Mouse (Mus musculus): ENCODE measurements around the gene Efcab5.
"Not testable (repeated sequence)": the region's sequence is repeated elsewhere in the genome, so short reads cannot be mapped to it uniquely, and the experiment has no call there.

Efcab5 gene

DNA sequence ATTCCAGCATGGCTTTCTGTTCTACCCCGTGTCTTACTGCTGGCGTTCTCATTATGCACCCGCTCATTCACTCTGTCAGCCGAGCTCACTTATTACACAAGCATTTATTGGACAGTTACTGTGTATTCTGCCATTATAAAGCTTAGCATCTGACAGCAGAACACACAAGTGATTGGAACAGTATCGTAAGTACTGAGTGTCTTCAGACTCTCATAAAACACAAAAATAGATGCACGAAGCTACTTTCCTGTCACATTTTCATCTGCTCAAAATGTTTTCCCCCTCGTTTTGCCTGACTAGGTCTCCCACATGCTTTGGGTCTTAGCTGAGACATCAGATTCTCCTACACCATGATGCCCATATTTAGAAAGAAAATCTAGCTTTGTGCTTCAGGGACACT, 14.2 kb downstream of the Efcab5 start:
- no peak for DNase-seq

DNA sequence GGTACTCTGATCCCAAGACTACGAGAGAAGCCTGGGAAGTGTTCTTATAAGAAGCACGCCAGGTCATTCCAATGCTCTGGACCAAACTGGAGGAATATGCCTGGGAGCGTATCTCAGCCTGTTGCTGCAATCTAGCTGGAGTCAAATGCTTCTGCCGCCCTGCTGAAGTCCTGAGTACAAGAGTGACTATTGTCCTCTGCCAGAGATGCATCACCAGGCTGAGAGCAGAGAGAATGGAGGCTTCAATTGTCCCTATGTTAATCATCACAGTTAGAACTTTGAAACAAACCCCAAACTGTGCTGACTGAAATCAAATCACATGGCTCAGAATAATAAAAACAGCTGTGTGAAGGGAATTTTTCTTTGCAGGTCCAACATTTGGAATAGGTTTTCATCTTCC, 15.0 kb downstream of the Efcab5 start:
- DNase-seq, result no peak

- DNase-seq, result no peak
These were observed 28.0 kb downstream of the Efcab5 start for GRCm38 (mm10) chr11:77160744-77161143.

- no peak for DNase-seq
These were observed 28.4 kb downstream of the Efcab5 start for GRCm38 (mm10) chr11:77160341-77160740.

DNA sequence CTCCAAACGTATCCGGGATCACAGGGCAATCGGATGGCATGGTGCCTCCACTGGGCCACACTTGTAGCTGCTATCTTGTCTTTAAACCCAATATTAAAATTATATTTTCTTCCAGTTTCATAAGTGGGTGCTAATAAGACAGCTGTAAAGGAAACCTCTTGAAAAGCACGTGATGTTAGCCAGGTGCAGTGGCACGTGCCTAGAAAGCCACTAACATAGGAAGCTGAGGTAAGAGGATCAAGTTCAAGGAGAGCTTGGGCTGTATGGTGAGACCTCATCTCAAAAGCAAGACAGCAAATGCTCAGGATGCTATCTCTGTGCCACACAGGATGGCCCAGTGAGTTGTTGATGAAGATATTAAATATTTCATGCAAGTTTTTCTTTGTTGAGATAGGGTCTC, 34.6 kb downstream of the Efcab5 start:
- DNase-seq, result no peak

GRCm38 (mm10) chr11:77150806-77151205, 38.0 kb downstream of the Efcab5 start:
- DNase-seq, result no peak

DNA sequence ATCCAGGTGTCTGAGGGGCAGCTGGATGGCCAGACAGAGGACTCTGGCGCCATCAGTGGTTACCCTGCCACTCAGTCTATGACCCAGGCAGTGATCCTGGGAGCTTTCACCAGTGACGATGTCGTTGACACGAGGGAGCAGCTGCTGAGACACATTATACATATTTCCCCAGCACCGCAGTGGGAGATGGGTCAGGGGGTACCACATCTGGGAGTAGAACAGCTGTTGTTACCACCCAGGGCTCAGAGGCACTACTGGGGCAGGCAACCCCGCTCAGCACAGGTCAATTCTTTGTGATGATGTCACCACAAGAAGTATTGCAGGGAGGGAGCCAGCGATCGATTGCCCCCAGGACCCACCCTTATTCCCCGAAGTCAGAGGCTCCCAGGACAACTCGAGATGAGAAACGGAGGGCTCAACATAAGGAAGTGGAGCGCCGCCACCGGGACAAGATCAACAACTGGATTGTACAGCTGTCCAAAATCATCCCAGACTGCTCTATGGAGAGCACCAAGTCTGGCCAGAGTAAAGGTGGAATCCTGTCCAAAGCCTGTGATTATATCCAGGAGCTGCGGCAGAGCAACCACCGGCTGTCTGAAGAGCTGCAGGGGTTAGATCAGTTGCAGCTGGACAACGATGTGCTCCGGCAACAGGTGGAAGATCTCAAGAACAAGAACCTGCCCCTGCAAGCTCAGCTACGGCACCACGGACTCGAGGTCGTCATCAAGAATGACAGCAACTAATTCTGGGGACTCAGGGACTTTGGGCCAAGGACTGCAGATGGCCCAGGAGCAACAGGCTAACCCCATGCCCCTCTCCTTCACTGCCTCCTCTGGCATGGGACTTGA, 38.8 kb downstream of the Efcab5 start:
- not testable (repeated sequence) for DNase-seq

DNA sequence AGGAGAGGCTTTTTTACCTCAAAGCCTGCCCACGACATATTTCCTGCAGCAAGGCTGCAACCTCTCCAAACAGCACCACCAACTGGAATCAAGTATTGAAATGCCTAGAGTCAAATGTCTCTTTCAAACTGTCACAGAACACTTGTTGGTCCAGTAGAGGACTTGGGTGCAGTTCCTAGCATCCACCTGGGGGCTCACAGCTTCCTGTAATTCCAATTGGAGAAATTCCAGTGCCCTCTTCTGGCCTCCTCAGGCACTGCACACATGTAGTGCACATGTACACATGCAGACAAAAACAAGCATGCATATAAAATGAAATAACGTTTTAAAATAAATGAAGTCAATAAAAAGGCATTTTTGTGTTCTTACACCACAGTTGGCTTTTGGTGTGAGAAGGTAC, 40.0 kb downstream of the Efcab5 start:
- DNase-seq, result no peak

GRCm38 (mm10) chr11:77147753-77148152, 41.0 kb downstream of the Efcab5 start:
- no peak for DNase-seq

DNA sequence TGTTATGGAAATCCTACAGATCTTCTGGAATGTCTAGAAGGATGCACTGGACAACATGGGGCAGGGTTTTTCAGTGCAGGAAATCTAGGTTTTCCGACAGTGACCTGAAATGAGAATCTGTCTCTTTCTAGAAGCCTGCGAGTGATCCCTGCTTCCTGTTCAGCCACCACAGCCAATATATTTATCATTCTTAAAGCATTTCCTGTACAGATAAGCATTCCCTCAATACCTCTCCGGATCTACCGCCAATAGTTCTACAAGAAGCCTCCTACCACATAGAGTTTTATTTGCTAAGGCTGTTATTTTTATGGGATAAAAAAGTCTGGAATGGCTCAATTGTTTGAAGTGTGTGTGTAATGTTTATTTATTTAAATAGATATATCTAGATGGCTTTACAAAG, 43.3 kb downstream of the Efcab5 start:
- DNase-seq, result no peak

- no peak for DNase-seq
These were observed 46.8 kb downstream of the Efcab5 start for GRCm38 (mm10) chr11:77141938-77142337.

DNA sequence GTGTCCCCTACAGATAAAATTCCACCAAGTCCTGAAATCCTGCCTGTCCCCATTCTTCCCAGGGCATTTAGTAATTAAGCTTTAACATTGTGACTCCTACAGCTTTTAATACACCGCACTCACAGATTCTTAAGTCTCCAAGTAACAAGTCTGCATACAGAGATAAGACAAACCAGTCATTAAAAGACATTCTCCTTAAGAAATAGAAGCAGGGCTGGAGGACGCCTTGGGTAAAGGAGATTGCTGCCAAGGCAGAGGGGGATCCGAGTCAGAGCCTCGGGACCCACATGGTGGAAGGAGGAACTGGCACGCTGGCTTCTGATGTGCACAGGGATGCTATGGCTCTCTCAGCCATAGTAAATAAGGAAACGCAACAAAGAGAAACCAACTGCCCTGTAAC, 48.8 kb downstream of the Efcab5 start:
- DNase-seq, result no peak

- DNase-seq, result no peak
These were observed 55.3 kb downstream of the Efcab5 start for GRCm38 (mm10) chr11:77133450-77133849.

DNA sequence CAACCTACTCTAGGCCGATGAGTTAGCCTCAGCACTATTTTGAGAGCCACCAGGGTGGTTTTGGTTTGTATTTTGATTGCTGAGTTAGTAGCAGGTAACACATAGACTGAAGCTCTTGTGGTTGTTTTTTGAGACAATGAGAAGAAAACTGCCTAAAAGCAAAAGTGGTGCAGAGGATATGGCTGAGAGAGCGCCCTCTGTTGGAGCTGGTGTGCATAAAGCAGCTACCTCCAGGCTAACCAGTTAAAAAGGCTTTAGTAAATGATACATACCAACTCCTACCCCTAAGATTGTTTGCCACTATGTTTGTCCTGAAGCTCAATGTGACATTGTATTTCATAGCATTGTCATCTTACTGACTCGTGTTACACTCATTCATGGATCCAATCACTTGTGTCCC, 56.2 kb downstream of the Efcab5 start:
- no peak for DNase-seq

GRCm38 (mm10) chr11:77128562-77128961, 60.2 kb downstream of the Efcab5 start:
- DNase-seq, result no peak

- DNase-seq, result no peak
These were observed 77.6 kb downstream of the Efcab5 start for GRCm38 (mm10) chr11:77111141-77111540.

DNA sequence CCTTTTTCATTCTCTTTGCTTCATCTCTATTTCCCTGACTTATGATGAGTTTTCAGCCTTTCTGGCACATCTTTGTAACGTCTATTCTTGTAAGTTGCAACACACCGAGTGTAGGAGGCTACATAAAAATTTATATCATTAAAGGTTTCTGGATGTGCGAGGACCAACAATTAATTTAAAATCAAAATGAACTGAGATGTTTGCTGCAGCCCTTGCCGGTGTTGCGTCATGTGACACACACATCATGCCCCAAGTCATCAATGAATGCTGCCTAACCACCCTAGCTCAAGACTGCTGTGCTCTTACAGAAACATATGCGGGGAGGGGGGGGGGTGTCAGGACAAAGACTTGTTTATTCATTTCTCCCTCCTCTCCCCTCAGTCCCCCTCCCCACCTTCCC, 80.3 kb downstream of the Efcab5 start:
- no peak for DNase-seq

DNA sequence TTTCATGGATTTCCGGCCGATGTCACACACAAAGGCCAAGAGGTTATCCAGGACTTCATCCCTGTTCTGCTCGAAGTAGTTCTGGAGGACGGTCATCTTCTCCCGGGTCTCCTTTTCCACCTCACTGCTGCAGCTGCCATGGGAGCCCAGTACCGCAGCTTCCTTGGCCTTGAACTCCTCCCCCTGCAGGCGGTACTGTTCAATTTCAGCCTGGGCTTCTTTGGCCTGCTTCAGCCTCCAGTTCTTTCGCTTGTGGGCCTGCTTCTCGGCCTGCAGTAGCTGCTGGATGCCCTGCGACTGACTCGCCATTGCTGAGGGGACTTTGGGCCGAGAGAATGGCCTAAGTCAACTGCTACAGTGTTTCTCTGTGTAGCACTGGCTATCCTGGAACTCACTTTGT, 80.9 kb downstream of the Efcab5 start:
- not testable (repeated sequence) for DNase-seq

- no peak for DNase-seq
These were observed 81.8 kb downstream of the Efcab5 start for GRCm38 (mm10) chr11:77106961-77107360.

DNA sequence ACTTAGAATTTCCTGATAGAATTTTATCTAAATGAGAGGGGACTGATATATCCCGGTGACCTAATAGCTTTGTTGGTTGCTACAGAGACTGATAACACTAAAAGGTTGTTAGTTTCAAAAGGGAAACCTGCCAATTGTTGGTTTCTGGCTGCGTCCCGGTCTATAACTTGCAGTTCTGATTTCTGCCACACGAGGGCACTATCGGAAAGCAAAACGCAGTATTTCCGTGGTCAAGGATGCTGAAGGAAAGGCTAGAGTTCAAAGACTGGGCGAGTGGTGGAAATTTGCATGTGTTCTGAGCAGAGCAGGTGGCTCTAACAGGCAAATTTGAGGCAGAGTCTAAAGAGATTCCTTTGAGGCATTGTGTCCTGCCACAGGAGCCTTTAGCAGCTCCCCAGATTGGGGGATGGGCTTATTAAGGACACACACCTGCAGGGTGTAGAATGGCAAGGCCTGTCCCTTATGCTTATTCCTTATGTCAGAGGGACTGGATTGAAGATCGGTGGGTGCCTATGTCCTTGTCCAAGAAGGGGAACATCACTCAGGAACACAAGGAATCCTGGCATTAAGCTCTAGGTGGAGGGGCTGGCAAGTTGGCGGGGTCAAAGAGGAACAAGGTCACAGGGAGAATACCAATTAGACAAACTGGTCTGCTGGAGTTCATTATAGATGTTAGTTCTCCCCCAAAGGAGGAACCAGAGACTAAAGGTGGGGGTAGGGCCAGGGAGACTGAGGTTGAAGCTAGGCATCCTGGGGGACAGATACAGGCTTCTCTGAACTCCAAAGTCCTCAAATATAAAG, 88.4 kb downstream of the Efcab5 start:
- DNase-seq, result peak; percentile 80

DNA sequence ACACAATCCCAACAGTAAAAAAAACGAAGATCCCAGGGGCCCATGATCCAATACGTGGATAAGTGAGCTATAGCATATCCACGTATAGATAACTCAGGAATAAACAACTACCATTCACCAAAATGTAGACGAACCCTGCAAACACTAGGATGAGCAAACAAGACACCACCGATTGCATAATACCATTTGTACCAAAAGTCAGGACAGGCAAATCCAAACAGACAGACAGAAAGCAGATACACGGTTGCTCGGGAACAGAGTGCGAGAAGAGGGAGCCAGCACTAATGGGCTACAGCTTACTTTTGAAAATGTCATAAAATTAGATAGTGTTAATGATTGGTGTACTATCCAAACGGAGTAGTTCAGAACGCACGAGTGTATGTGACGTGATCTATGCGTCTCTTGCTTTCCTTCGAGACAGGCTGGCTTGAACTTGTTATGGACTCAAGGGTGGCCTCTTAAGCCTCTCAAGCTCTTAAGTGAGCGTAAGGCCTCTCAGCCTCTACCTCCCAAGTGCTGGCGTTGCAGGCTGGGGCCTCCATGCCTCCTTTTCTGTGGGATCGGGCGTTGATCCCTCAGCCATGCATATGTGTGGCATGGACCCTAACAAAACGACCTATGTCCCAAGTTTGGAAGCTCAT, 90.3 kb downstream of the Efcab5 start:
- DNase-seq, result no peak

GRCm38 (mm10) chr11:77096991-77097390, 91.8 kb downstream of the Efcab5 start:
- no peak for DNase-seq

DNA sequence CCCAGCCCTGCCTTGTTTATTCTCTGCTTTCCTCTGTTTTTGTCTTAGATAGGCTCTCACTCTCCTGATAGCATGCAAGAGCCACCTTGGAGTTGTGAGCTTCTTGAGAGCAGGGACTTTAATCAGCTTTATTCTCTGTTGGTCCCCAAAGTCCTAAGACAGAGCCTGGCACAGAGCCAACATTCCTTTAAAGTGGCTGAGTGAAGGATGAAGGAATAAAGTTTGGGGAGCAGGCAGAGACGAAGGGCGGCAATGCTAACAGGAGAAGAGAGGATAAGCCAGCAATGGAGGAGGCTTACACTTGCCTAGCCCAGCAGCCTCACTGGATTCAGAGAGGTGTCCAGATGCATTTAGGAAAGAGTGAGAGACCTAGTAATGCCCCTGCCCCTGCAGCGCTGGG, 92.2 kb downstream of the Efcab5 start:
- no peak for DNase-seq

DNA sequence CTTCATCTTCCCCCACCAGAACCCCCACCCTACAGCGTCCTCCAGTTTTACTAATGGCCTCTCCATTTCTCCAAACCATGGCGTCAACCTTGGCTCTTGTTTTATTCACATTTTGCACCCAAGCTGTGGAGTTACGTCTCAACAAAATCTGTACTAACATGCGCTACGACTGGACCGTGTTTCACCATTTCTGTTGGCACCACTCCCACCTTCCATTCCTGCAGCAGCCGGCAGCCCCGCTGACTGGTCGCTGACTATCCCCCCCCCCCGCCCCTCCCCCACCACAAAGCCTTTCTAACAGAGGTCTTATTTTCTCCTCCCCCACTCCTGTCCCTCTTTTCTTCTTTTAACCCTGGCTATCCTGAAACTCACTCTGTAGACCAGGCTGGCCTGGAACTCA, 93.6 kb downstream of the Efcab5 start:
- no peak for DNase-seq

Measured in cerebellum, adult 8-10 months (tissue).